Mouse (Mus musculus) mammary gland, adult 2 months (tissue): Measurements from ENCODE around the gene Gm11937. TPM values are rescaled to one million over a fixed set of nuclear protein-coding genes. Genes with fewer than 3 reads are reported as not detected.

ENCODE experiments used
- polyA plus RNA-seq: library from polyadenylated mRNA; depleted of rRNA; stranded (reverse); fragments of >200 nt; gene quantifications from 2 replicates; pipeline ENCODE4 v1.2.3, GENCODE M21; 2012; ENCODE audit warnings: low replicate concordance; rRNA removed

The Gm11937 gene
- not detected in 2 replicates for polyA plus RNA-seq

GRCm38 (mm10) chr11:99610089-99610488 lies at the start of gene Gm11937:
Gm11937 (minus strand) TSS chr11:99610189.

GRCm38 (mm10) chr11:99658467-99659010 lies 48.5 kb upstream of the Gm11937 start, which contains the start of gene Gm11563:
Gm11563 (minus strand) TSS chr11:99658960.

DNA sequence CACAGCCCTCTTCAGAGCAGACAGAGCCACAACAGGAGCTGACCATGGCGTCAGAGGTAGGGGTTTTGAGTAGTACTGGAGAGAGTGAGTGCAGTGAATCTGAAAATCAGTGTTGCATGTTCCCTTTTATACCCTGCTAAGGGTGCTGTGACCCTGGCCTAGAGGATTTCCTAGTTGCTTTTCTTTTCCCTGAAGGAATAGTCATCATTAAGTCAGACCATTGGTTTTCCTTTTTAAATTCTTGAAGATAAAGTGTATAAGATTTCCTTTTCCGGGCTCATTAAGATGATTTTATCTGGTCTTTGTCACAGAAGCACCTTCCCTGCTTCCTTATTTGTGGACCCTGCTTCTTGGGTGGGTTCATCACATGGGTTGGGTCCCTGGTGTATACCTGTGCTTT lies 40.1 kb upstream of the Gm11937 start, which contains the start of gene Gm11555:
TSS of gene Gm11555 (minus strand) at position 101 of the 400 bp plus-strand sequence.

GRCm38 (mm10) chr11:99643635-99644139 lies 33.7 kb upstream of the Gm11937 start, which contains the start of gene Krtap4-7:
Krtap4-7 (minus strand) TSS chr11:99644089.

GRCm38 (mm10) chr11:99634653-99635134 lies 24.7 kb upstream of the Gm11937 start, which contains the start of gene Krtap4-2:
Krtap4-2 (minus strand) TSS chr11:99635084.

GRCm38 (mm10) chr11:99628138-99628537 lies 18.1 kb upstream of the Gm11937 start, which contains the start of gene Krtap4-1:
Krtap4-1 (minus strand) TSS chr11:99628238.

GRCm38 (mm10) chr11:99620335-99620734 lies 10.3 kb upstream of the Gm11937 start, which contains the start of gene Gm11562:
Gm11562 (minus strand) TSS chr11:99620435.

GRCm38 (mm10) chr11:99614796-99615363 lies 4.9 kb upstream of the Gm11937 start, which contains the start of gene Krtap2-4:
Krtap2-4 (minus strand) TSS chr11:99614846.

DNA sequence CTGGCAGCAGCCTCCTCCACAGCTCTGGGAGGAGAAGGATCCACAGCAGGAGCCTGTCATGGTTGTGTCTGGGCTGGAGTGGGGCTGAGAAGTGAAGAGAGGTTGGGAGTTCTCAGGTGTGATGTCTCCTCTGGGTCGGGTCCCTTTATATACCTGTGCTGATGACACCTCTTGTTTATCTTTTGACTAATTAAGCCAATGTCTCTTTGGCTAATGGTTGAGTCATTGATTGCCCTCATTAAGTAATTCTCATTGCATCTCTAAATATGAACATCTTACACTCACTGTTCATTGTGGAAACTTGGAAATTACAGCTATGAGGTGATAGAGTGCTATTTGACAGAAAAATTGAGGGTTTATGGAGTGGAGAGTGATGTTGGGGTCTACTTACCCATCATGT lies 6.8 kb downstream of the Gm11937 start, which contains the start of gene Gm11938:
TSS of gene Gm11938 (minus strand) at position 101 of the 400 bp plus-strand sequence.

DNA sequence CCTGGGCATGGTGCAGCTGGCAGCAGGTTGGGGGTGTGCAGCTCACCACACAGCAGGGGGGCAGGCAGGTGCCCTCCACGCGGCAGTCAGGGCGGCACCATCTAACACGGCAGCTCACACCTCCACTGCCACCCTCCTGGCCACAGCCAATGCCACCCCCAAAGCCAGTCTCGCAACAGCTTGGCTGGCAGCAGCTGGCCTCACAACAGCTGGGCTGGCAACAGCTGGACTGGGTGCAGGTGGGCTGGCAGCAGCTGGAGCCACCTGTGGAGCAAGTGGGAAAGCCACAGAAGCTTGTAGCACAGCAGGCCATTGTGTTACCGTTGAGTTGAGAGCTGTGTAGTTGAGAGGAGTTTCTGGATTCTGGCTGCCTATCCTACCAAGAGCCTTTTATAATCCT lies 12.2 kb downstream of the Gm11937 start, which contains the start of gene Krtap9-3:
TSS of gene Krtap9-3 (minus strand) at position 364 of the 400 bp plus-strand sequence.

GRCm38 (mm10) chr11:99590981-99591380 lies 19.0 kb downstream of the Gm11937 start, which contains the start of gene Krtap1-3:
Krtap1-3 (minus strand) TSS chr11:99591339.

DNA sequence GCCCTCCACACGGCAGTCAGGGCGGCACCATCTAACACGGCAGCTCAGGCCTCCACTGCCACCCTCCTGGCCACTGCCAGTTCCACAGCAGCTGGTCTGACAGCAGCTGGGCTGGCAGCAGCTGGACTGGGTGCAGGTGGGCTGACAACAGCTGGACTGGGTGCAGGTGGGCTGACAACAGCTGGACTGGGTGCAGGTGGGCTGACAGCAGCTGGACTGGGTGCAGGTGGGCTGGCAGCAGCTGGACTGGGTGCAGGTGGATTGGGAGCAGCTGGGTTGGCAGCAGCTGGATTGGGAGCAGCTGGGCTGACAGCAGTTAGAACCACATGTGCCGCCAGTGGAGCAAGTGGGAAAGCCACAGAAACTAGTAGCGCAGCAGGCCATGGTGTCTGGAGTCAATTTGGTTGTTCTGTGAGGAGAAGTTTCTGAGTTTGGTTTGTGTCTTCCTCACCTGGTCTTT lies 26.7 kb downstream of the Gm11937 start, which contains the start of gene Krtap1-4:
TSS of gene Krtap1-4 (minus strand) at position 410 of the 460 bp plus-strand sequence.

DNA sequence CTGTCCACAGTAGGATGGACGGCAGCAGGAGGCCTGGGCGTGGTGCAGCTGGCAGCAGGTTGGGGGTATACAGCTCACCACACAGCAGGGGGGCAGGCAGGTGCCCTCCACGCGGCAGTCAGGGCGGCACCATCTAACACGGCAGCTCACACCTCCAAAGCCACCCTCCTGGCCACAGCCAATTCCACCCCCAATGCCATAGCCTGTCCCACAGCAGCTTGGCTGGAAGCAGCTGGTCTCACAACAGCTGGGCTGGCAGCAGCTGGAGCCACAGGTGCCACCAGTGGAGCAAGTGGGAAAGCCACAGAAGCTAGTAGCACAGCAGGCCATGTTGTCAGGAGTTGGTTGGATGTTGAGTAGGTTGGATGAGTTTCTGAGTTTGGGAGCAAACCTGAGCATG lies 29.4 kb downstream of the Gm11937 start, which contains the start of gene Krtap1-5:
TSS of gene Krtap1-5 (minus strand) at position 381 of the 400 bp plus-strand sequence.

DNA sequence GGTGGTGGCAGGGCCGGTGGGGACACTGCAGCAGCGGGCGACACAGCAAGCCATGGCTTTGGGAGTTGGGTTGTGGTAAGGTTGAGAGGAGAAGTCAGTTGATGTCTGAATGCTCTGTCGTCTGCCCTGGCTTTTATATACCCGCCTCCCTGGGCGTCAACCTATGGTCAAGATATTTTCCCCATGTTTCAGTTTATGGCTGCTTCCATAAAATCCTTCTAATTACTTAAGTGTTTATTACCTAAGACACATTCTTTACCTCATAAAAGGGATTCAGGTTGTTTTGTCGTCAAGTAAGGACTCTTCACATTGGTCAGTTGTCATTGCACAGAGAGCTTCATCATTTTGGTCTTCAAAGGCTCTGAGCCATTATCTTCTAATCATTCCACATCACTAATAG lies 43.5 kb downstream of the Gm11937 start, which contains the start of gene Krtap3-1:
TSS of gene Krtap3-1 (minus strand) at position 101 of the 400 bp plus-strand sequence.

Other genes starting within 250 kb of the Gm11937 start
- not detected in 2 replicates for gene Krt28, start 235.3 kb downstream of the Gm11937 start, polyA plus RNA-seq
- gene Krt10, start 220.8 kb downstream of the Gm11937 start, polyA plus RNA-seq: 2.3 and 24.1 TPM in 2 replicates
- gene Krt12, start 187.9 kb downstream of the Gm11937 start, polyA plus RNA-seq: not detected in 2 replicates
- 0.13 and 0.25 TPM in 2 replicates for gene Krt20, start 172.0 kb downstream of the Gm11937 start, polyA plus RNA-seq
- gene Krt23, start 117.1 kb downstream of the Gm11937 start, polyA plus RNA-seq: 2.8 and 3.9 TPM in 2 replicates
- gene Krt39, start 88.9 kb downstream of the Gm11937 start, polyA plus RNA-seq: not detected in 2 replicates
- gene Krt40, start 67.0 kb downstream of the Gm11937 start, polyA plus RNA-seq: not detected in 2 replicates
- not detected in 2 replicates for gene Krtap3-3, start 59.3 kb downstream of the Gm11937 start, polyA plus RNA-seq
- 0.43 and 2.2 TPM in 2 replicates for gene Krtap3-2, start 53.3 kb downstream of the Gm11937 start, polyA plus RNA-seq
- not detected in 2 replicates for gene Gm11939, start 50.7 kb downstream of the Gm11937 start, polyA plus RNA-seq
- not detected in 2 replicates for gene Krtap3-1, start 43.6 kb downstream of the Gm11937 start, polyA plus RNA-seq
- gene Krtap1-5, start 29.2 kb downstream of the Gm11937 start, polyA plus RNA-seq: not detected in 2 replicates
- gene Krtap1-4, start 26.5 kb downstream of the Gm11937 start, polyA plus RNA-seq: not detected in 2 replicates
- not detected in 2 replicates for gene Krtap1-3, start 18.9 kb downstream of the Gm11937 start, polyA plus RNA-seq
- gene Krtap9-3, start 12.1 kb downstream of the Gm11937 start, polyA plus RNA-seq: not detected in 2 replicates
- gene Gm11938, start 6.9 kb downstream of the Gm11937 start, polyA plus RNA-seq: not detected in 2 replicates
- gene Krtap2-4, start 4.7 kb upstream of the Gm11937 start, polyA plus RNA-seq: not detected in 2 replicates
- gene Gm11562, start 10.2 kb upstream of the Gm11937 start, polyA plus RNA-seq: not detected in 2 replicates
- not detected in 2 replicates for gene Krtap4-1, start 18.0 kb upstream of the Gm11937 start, polyA plus RNA-seq
- gene Krtap4-2, start 24.9 kb upstream of the Gm11937 start, polyA plus RNA-seq: not detected in 2 replicates
- not detected in 2 replicates for gene Krtap4-7, start 33.9 kb upstream of the Gm11937 start, polyA plus RNA-seq
- not detected in 2 replicates for gene Gm11555, start 40.0 kb upstream of the Gm11937 start, polyA plus RNA-seq
- not detected in 2 replicates for gene Gm11563, start 48.8 kb upstream of the Gm11937 start, polyA plus RNA-seq
- not detected in 2 replicates for gene Krtap4-6, start 55.8 kb upstream of the Gm11937 start, polyA plus RNA-seq
- not detected in 2 replicates for gene Gm14190, start 80.6 kb upstream of the Gm11937 start, polyA plus RNA-seq
- gene Gm14180, start 124.1 kb upstream of the Gm11937 start, polyA plus RNA-seq: not detected in 2 replicates
- not detected in 2 replicates for gene Gm11595, start 162.7 kb upstream of the Gm11937 start, polyA plus RNA-seq
- not detected in 2 replicates for gene Krtap4-8, start 170.5 kb upstream of the Gm11937 start, polyA plus RNA-seq
- not detected in 2 replicates for gene Krtap4-9, start 175.0 kb upstream of the Gm11937 start, polyA plus RNA-seq
- gene Gm11596, start 183.3 kb upstream of the Gm11937 start, polyA plus RNA-seq: not detected in 2 replicates
- not detected in 2 replicates for gene Gm11569, start 188.7 kb upstream of the Gm11937 start, polyA plus RNA-seq
- not detected in 2 replicates for gene Gm11554, start 194.3 kb upstream of the Gm11937 start, polyA plus RNA-seq
- gene Krtap4-13, start 199.7 kb upstream of the Gm11937 start, polyA plus RNA-seq: not detected in 2 replicates
- gene Gm11564, start 205.5 kb upstream of the Gm11937 start, polyA plus RNA-seq: not detected in 2 replicates
- not detected in 2 replicates for gene 2300003K06Rik, start 227.9 kb upstream of the Gm11937 start, polyA plus RNA-seq
- not detected in 2 replicates for gene Krtap4-16, start 241.4 kb upstream of the Gm11937 start, polyA plus RNA-seq
- not detected in 2 replicates for gene Gm11568, start 247.7 kb upstream of the Gm11937 start, polyA plus RNA-seq